Mouse (Mus musculus): ENCODE data around the gene Rec114. TPM values are rescaled to one million over a fixed set of nuclear protein-coding genes. Genes with fewer than 3 reads are reported as not detected.

Rec114 gene
- polyA plus RNA-seq, 1 experiment from 2014 or later, result 3.8 TPM

GRCm38 (mm10) chr9:58669071-58669470 is 74.7 kb downstream of the Rec114 start:
- 0 out of 2 replicates have a peak, but pooled peaks cover 4% of the 10 kb centered on the region for H3K4me1 ChIP-seq (ENCODE audit: insufficient read depth, low read length)
- H3K27me3 ChIP-seq (ENCODE audit: insufficient read depth, low read length), result no peaks in the 10 kb centered on the region
- 75% methylated on average over 3 of the region's 3 CpGs for WGBS

DNA sequence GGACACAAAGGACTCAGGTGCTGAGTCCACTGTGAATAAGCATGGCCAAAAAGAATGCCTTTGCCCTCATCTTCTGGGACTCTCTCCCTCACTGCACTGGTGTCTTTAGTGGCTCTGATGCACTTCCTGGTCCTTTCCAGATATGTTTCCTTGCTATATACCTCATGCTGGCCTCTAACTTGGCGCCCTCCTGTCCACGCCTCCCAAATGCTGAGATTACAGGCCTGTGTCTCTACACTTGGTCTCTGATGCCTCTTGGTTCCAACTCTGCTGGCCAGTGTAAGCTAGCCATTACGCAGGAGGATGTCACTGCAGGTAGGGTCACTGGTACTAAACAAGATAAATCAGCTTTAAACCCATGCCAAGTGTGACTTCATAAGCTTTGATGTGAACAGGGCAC is 75.6 kb downstream of the Rec114 start:
- Histone ChIP-seq H3K4me1 (ENCODE audit: insufficient read depth, low read length) (0 out of 2 replicates have a peak, but pooled peaks cover 4% of the 10 kb centered on the region), H3K4me2 (replicated peaks; ENCODE audit: low read depth, low read length) (no peak overlapping the region), H3K27ac (ENCODE audit: low read length) (no peak overlapping the region), H3K9me3 (ENCODE audit: low read length) (no peaks in the 10 kb centered on the region), H3K9ac (replicated peaks; ENCODE audit: low read length) (no peak overlapping the region), H3K36me3 (ENCODE audit: insufficient read depth, low read length) (0 out of 2 replicates have a peak, but pooled peaks cover 2% of the 10 kb centered on the region), H3K27me3 (ENCODE audit: insufficient read depth, low read length) (no peaks in the 10 kb centered on the region), H3K4me3 (ENCODE audit: low read length) (no peak overlapping the region)
- no peak for ATAC-seq (ENCODE audit: low FRiP score, low TSS enrichment)
- 93% methylated on average over 3 of the region's 3 CpGs for WGBS

More at GRCm38 (mm10) chr9:58669071-58669470, 74.7 kb downstream of the Rec114 start:
- ATAC-seq (ENCODE audit: low FRiP score, low TSS enrichment), result no peak
- Histone ChIP-seq H3K27ac (ENCODE audit: low read length) (no peak overlapping the region), H3K4me3 (ENCODE audit: low read length) (no peak overlapping the region), H3K9ac (replicated peaks; ENCODE audit: low read length) (no peak overlapping the region), H3K9me3 (ENCODE audit: low read length) (no peaks in the 10 kb centered on the region), H3K4me2 (replicated peaks; ENCODE audit: low read depth, low read length) (no peak overlapping the region), H3K36me3 (ENCODE audit: insufficient read depth, low read length) (no peaks in the 10 kb centered on the region)

GRCm38 (mm10) chr9:58667244-58667643 is 76.5 kb downstream of the Rec114 start:
- 30% methylated on average over 9 of the region's 9 CpGs for WGBS
- no peaks in the 10 kb centered on the region for H3K4me1 ChIP-seq (ENCODE audit: insufficient read depth, low read length)
- H3K27me3 ChIP-seq (ENCODE audit: insufficient read depth, low read length), result no peaks in the 10 kb centered on the region

DNA sequence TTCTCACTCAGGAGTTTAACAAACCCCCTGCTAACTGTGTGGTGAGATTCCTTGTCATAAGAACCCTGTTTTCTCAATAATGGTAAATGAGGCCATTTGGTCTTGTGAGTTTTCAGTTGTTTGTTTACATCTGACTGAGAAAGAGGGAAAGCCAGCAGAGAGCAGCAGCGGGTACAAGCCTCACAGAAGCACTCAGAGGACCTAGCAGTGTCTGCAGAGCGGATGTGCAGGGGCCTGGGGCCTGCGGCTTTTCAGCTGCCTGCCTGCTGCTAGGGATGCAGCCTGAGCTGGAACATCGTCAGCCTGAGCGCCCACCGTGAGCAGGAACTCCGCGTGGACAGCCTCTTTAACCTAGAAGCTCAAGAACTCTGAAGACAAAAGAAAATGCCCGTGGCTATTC is 77.6 kb downstream of the Rec114 start:
- Histone ChIP-seq H3K9me3 (ENCODE audit: low read length) (no peaks in the 10 kb centered on the region), H3K4me1 (ENCODE audit: insufficient read depth, low read length) (no peaks in the 10 kb centered on the region), H3K36me3 (ENCODE audit: insufficient read depth, low read length) (peaks cover 7% of the 10 kb centered on the region; the same call in 1 of the 2 replicates), H3K4me3 (ENCODE audit: low read length) (no peak overlapping the region), H3K27me3 (ENCODE audit: insufficient read depth, low read length) (no peaks in the 10 kb centered on the region), H3K9ac (replicated peaks; ENCODE audit: low read length) (no peak overlapping the region), H3K27ac (ENCODE audit: low read length) (no peak overlapping the region), H3K4me2 (replicated peaks; ENCODE audit: low read depth, low read length) (no peak overlapping the region)
- ATAC-seq (ENCODE audit: low FRiP score, low TSS enrichment), result no peak
- 57% methylated on average over 9 of the region's 9 CpGs for WGBS

More at GRCm38 (mm10) chr9:58667244-58667643, 76.5 kb downstream of the Rec114 start:
- Histone ChIP-seq H3K4me2 (replicated peaks; ENCODE audit: low read depth, low read length) (no peak overlapping the region), H3K27ac (ENCODE audit: low read length) (no peak overlapping the region), H3K9ac (replicated peaks; ENCODE audit: low read length) (no peak overlapping the region), H3K36me3 (ENCODE audit: insufficient read depth, low read length) (0 out of 2 replicates have a peak, but pooled peaks cover 4% of the 10 kb centered on the region), H3K4me3 (ENCODE audit: low read length) (no peak overlapping the region), H3K9me3 (ENCODE audit: low read length) (no peaks in the 10 kb centered on the region)
- no peak for ATAC-seq (ENCODE audit: low FRiP score, low TSS enrichment)

- Histone ChIP-seq H3K4me3 (ENCODE audit: low read length) (no peak overlapping the region), H3K4me1 (ENCODE audit: insufficient read depth, low read length) (no peaks in the 10 kb centered on the region), H3K9me3 (ENCODE audit: low read length) (no peaks in the 10 kb centered on the region), H3K27ac (ENCODE audit: low read length) (no peak overlapping the region), H3K4me2 (replicated peaks; ENCODE audit: low read depth, low read length) (no peak overlapping the region), H3K36me3 (ENCODE audit: insufficient read depth, low read length) (peaks cover 7% of the 10 kb centered on the region; the same call in 1 of the 2 replicates), H3K9ac (replicated peaks; ENCODE audit: low read length) (no peak overlapping the region), H3K27me3 (ENCODE audit: insufficient read depth, low read length) (no peaks in the 10 kb centered on the region)
- ATAC-seq (ENCODE audit: low FRiP score, low TSS enrichment), result no peak
- 82% methylated on average over 9 of the region's 9 CpGs for WGBS
Observed at GRCm38 (mm10) chr9:58665492-58665891, 78.3 kb downstream of the Rec114 start.

- H3K9me3 ChIP-seq (ENCODE audit: low read length), result no peaks in the 10 kb centered on the region
- peaks cover 12% of the 10 kb centered on the region; the same call in 1 of the 2 replicates for H3K36me3 ChIP-seq (ENCODE audit: insufficient read depth, low read length)
- no peak overlapping the region for H3K27ac ChIP-seq (ENCODE audit: low read length)
- 88% methylated on average over 3 of the region's 3 CpGs for WGBS
- no peak overlapping the region for H3K4me2 ChIP-seq (replicated peaks; ENCODE audit: low read depth, low read length)
- ATAC-seq (ENCODE audit: low FRiP score, low TSS enrichment), result no peak
- no peak overlapping the region; the same call in 1 of the 2 replicates for H3K9ac ChIP-seq (replicated peaks; ENCODE audit: low read length)
- no peaks in the 10 kb centered on the region for H3K27me3 ChIP-seq (ENCODE audit: insufficient read depth, low read length)
- H3K4me3 ChIP-seq (ENCODE audit: low read length), result no peak overlapping the region
- H3K4me1 ChIP-seq (ENCODE audit: insufficient read depth, low read length), result no peaks in the 10 kb centered on the region
Observed at GRCm38 (mm10) chr9:58662791-58663190, 81.0 kb downstream of the Rec114 start.

DNA sequence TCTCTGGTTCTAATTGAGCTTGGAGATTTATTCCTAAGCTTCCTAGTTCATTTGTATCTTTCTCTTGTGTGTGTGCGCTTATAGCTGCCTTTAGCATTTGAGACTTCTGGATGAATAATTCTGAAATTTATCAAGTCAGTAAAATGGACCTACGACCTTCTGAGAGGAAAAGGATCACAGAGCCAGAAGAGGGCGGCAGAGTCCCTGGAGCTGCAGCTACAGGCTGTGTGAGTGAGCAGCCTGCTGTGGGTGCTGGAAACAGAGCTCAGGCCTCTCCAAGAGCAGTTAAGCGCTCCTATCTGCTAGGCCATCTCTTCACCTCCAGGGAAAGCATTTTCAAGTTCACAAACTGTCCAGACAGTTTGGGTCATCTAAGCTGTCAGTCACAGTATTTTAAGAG is 81.8 kb downstream of the Rec114 start:
- peaks cover 15% of the 10 kb centered on the region; the same call in 1 of the 2 replicates for H3K36me3 ChIP-seq (ENCODE audit: insufficient read depth, low read length)
- H3K9ac ChIP-seq (replicated peaks; ENCODE audit: low read length), result no peak overlapping the region
- no peaks in the 10 kb centered on the region for H3K4me1 ChIP-seq (ENCODE audit: insufficient read depth, low read length)
- H3K4me3 ChIP-seq (ENCODE audit: low read length), result no peak overlapping the region
- H3K27ac ChIP-seq (ENCODE audit: low read length), result no peak overlapping the region
- H3K9me3 ChIP-seq (ENCODE audit: low read length), result no peaks in the 10 kb centered on the region
- H3K27me3 ChIP-seq (ENCODE audit: insufficient read depth, low read length), result no peaks in the 10 kb centered on the region
- 91% methylated on average over 4 of the region's 4 CpGs for WGBS
- ATAC-seq (ENCODE audit: low FRiP score, low TSS enrichment), result no peak
- H3K4me2 ChIP-seq (replicated peaks; ENCODE audit: low read depth, low read length), result no peak overlapping the region

DNA sequence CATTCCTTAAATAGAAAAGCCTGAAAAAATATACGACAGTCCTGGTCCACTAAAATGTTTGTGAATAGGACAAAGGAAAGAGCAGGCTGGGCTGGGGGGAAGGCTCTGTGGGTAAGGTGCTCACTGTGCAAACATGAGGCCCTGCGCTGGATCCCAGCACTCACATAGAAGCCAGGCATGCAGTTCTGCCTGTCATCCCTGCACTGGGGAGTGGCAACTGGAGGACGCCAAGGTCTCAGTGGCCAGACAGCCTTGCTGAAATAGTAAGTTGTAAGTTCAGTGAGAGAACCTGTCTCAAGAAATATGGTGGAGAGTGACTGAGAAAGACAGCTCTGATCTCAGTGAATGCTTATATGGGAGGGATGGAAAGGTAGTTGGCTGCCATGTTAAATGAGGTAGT is 83.1 kb downstream of the Rec114 start:
- H3K9me3 ChIP-seq (ENCODE audit: low read length), result no peaks in the 10 kb centered on the region
- no peak overlapping the region for H3K27ac ChIP-seq (ENCODE audit: low read length)
- peaks cover 15% of the 10 kb centered on the region; the same call in 1 of the 2 replicates for H3K36me3 ChIP-seq (ENCODE audit: insufficient read depth, low read length)
- 96% methylated on average over 3 of the region's 3 CpGs for WGBS
- H3K4me1 ChIP-seq (ENCODE audit: insufficient read depth, low read length), result no peaks in the 10 kb centered on the region
- no peak for ATAC-seq (ENCODE audit: low FRiP score, low TSS enrichment)
- H3K4me3 ChIP-seq (ENCODE audit: low read length), result no peak overlapping the region
- H3K9ac ChIP-seq (replicated peaks; ENCODE audit: low read length), result no peak overlapping the region
- no peaks in the 10 kb centered on the region for H3K27me3 ChIP-seq (ENCODE audit: insufficient read depth, low read length)
- no peak overlapping the region for H3K4me2 ChIP-seq (replicated peaks; ENCODE audit: low read depth, low read length)

DNA sequence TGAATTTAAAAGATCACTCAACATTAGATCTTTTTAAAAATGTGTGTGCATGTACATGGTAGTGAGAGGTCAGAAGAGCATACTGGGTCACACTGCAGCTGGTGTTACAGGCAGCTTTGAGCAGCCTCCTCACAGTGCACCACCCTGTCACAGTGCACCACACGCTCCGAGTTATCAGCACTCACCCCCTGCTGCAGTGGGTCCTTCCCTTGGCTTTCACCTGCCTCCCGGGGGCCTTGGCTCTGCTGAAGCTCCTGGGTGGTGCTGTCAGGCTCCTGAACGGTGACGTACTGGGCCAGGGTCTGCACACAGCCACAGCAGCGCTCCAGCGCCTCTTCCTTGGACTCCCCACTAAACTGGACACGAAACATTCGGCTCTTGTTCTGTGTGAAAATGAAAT is 83.8 kb downstream of the Rec114 start:
- 88% methylated on average over 9 of the region's 9 CpGs for WGBS
- no peak for ATAC-seq (ENCODE audit: low FRiP score, low TSS enrichment)
- no peak overlapping the region for H3K9ac ChIP-seq (replicated peaks; ENCODE audit: low read length)
- no peaks in the 10 kb centered on the region for H3K9me3 ChIP-seq (ENCODE audit: low read length)
- H3K4me3 ChIP-seq (ENCODE audit: low read length), result no peak overlapping the region
- no peaks in the 10 kb centered on the region for H3K4me1 ChIP-seq (ENCODE audit: insufficient read depth, low read length)
- H3K4me2 ChIP-seq (replicated peaks; ENCODE audit: low read depth, low read length), result no peak overlapping the region
- H3K36me3 ChIP-seq (ENCODE audit: insufficient read depth, low read length), result peaks cover 15% of the 10 kb centered on the region; the same call in 1 of the 2 replicates
- H3K27me3 ChIP-seq (ENCODE audit: insufficient read depth, low read length), result no peaks in the 10 kb centered on the region
- H3K27ac ChIP-seq (ENCODE audit: low read length), result no peak overlapping the region

- Histone ChIP-seq H3K36me3 (ENCODE audit: insufficient read depth, low read length) (peaks cover 15% of the 10 kb centered on the region; the same call in 1 of the 2 replicates), H3K27me3 (ENCODE audit: insufficient read depth, low read length) (no peaks in the 10 kb centered on the region), H3K4me3 (ENCODE audit: low read length) (no peak overlapping the region), H3K9ac (replicated peaks; ENCODE audit: low read length) (no peak overlapping the region), H3K9me3 (ENCODE audit: low read length) (no peaks in the 10 kb centered on the region), H3K27ac (ENCODE audit: low read length) (no peak overlapping the region), H3K4me2 (replicated peaks; ENCODE audit: low read depth, low read length) (no peak overlapping the region), H3K4me1 (ENCODE audit: insufficient read depth, low read length) (no peaks in the 10 kb centered on the region)
- no peak for ATAC-seq (ENCODE audit: low FRiP score, low TSS enrichment)
- WGBS, result 89% methylated on average over 3 of the region's 3 CpGs
Observed at GRCm38 (mm10) chr9:58659331-58659730, 84.4 kb downstream of the Rec114 start.

Measured in kidney, embryonic 16.5 days (tissue).